Mouse (Mus musculus): ENCODE measurements around the gene Rnf130.

DNA sequence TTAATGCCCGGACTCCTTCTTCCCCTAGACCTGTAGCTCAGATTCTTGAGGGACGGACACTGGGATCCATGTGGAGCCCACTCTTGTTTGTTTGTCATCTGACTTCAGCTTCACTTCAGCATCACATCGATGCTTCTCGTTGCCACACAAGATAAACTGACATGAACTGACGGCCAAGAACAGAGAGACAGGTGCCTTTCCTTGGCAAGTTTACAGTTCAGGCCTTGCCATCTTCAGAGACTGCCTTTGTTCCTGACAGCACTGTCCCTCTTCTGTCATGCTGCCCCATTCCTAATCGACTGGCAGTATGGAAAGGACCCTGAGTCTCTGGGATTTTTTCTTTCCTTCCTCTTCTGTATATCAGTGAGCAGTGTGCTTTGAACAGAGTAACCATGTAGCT, 33.9 kb downstream of the Rnf130 start:
- TF ChIP-seq POLR2A (IDR thresholded peaks at IDR 0.05; ENCODE audit: low read depth, low read length) (no peak), EP300 (IDR thresholded peaks at IDR 0.05; ENCODE audit: low read length) (no peak)
